Comparison of ENCODE assay signal across 7 mouse cellular contexts in the genomic region with DNA sequence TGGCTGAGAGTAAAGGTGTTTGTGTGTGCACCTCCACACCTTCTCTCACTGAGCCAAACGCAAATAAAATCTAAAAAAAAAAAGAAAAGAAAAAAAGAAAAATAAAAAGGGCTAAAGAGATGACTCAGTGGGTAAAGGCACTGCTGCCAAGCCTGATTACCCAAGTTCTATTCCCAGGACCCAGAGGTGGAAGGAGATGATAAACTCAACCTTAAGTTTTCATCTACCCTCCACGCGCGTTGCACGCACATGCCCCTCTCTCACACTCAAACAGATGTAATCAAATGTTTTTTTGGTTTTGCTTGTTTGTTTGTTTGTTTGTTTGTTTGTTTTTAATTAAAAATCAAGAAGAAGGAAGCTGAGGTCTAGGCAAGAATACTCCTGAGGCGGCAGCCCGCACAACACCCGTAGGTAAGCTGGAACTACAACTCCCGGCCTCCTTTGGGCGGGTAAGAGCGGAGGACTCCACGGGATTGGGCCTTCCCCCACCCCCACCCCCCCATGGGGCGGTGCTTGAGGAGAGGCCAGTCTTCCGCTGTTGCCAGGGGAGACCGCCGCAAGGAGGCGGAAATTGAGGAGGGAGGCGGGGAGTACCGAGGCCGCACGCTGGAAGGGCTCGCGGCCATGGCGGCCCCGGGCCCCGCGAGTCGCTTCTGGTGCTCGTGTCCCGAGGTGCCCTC. TPM values are rescaled to one million over a fixed set of nuclear protein-coding genes. Genes with fewer than 3 reads are reported as not detected.
DNase-seq lines count a peak whose midpoint lies in the region; ATAC-seq lines count a peak whose summit lies in the region.

A gene (plus strand): TSS at position 502 of the 680 bp plus-strand sequence.

- peak within 1 kb of the TSS; percentile 93 for H3K4me3 ChIP-seq in intestine, embryonic 15.5 days (replicated peaks)
- peak within 1 kb of the TSS; percentile 91 for H3K4me3 ChIP-seq in midbrain, embryonic 10.5 days

- peak; percentile 100 for ATAC-seq in intestine, embryonic 15.5 days

- H3K36me3 ChIP-seq in intestine, embryonic 15.5 days = peaks cover 6% of the 10 kb centered on the region
- H3K36me3 ChIP-seq in midbrain, embryonic 10.5 days = peaks cover 28% of the 10 kb centered on the region

- intact Hi-C loops in gastrocnemius, postnatal 36 days (cut with DNase I) = no loop called here
- intact Hi-C loops in left cerebral cortex, postnatal 25 days (cut with DNase I) = loop anchor here (2.0 kb wide), 1 partner anchor 57 kb away; no protein-coding TSS in a partner anchor

- DNase-seq in adrenal gland, adult 2 months = peak; percentile 99
- peak; percentile 98 for DNase-seq in embryo, embryonic 11.5 days (ENCODE audit: low read depth, low spot score)
- peak; percentile 93 to 99 for DNase-seq in gastrocnemius, postnatal 36 days
- peak; percentile 93 to 98 for DNase-seq in left cerebral cortex, postnatal 25 days (ENCODE audit: low spot score in 2 of 2)
- DNase-seq in midbrain, embryonic 10.5 days (ENCODE audit: low spot score) = peak; percentile 97
- DNase-seq in right cerebral cortex, postnatal 4 days = peak; percentile 98

- H3K27ac ChIP-seq in intestine, embryonic 15.5 days = peak within 1 kb of the TSS; percentile 87
- H3K27ac ChIP-seq in midbrain, embryonic 10.5 days (replicated peaks) = peak within 1 kb of the TSS; percentile 98

- H3K9ac ChIP-seq in intestine, embryonic 15.5 days = peak within 1 kb of the TSS; percentile 79

- no peaks in the 10 kb centered on the region for H3K9me3 ChIP-seq in intestine, embryonic 15.5 days
- H3K9me3 ChIP-seq in midbrain, embryonic 10.5 days (replicated peaks) = no peaks in the 10 kb centered on the region

- H3K4me1 ChIP-seq in intestine, embryonic 15.5 days (replicated peaks) = no peaks in the 10 kb centered on the region
- H3K4me1 ChIP-seq in midbrain, embryonic 10.5 days = peaks cover 20% of the 10 kb centered on the region

- WGBS in intestine, embryonic 15.5 days = 11% methylated on average over 30 of the region's 30 CpGs
- 12% methylated on average over 27 of the region's 30 CpGs for WGBS in midbrain, embryonic 10.5 days

- no peaks in the 10 kb centered on the region for H3K27me3 ChIP-seq in intestine, embryonic 15.5 days (replicated peaks)
- no peaks in the 10 kb centered on the region for H3K27me3 ChIP-seq in midbrain, embryonic 10.5 days (ENCODE audit: low read depth, poor library complexity, severe bottlenecking)

- H3K4me2 ChIP-seq in intestine, embryonic 15.5 days (replicated peaks) = peak within 1 kb of the TSS; percentile 77

RNA-seq across cellular contexts. Expression of the gene that starts here (rescaled TPM):
- 10 to 100 TPM; 37.5 to 46.0 TPM for total RNA-seq in adrenal gland, adult 2 months (2021)
- polyA plus RNA-seq in adrenal gland, adult 2 months (2012; rRNA removed) = 58.3 and 75.0 TPM in 2 replicates
- total RNA-seq in gastrocnemius, postnatal 36 days (2021) = 10 to 100 TPM in 1 of 2 experiments, 1 to 10 TPM in 1; 9.8 to 12.8 TPM
- 33.9 and 42.3 TPM in 2 replicates for polyA plus RNA-seq in intestine, embryonic 15.5 days (2015; fragmentation: Nextera tagmentation; extraction: Ambion mirVana)
- total RNA-seq in left cerebral cortex, postnatal 25 days (2021) = 10 to 100 TPM; 83.8 to 86.5 TPM
- polyA plus RNA-seq in midbrain, embryonic 10.5 days (2016; fragmentation: Nextera tagmentation; extraction: Ambion mirVana) = 61.9 and 65.4 TPM in 2 replicates

Comparison
In these comparisons a context has a peak if more than half of its experiments do, and no peak if none do; other contexts are left out.
1. Peak in every context shown above with its lines: DNase-seq, ATAC-seq, H3K4me3 ChIP-seq and H3K27ac ChIP-seq.